Mouse (Mus musculus) cerebellum, adult 2 months (tissue): ENCODE measurements around the gene Helt.

ENCODE experiments used
- CTCF ChIP-seq: fragments of 200-500 bp; IDR thresholded peaks from 2 replicates; pipeline ENCODE4 v1.5.1; 2011; ENCODE audit warnings: low read depth, mild to moderate bottlenecking, control low read depth, low read length, moderate library complexity, borderline replicate concordance; ENCODE audit not compliant: insufficient read depth
- POLR2A ChIP-seq: fragments of 200-500 bp; IDR thresholded peaks from 2 replicates; pipeline ENCODE4 v1.6.1; 2011; ENCODE audit warnings: low read length, control low read depth, borderline replicate concordance; ENCODE audit not compliant: insufficient read depth

DNA sequence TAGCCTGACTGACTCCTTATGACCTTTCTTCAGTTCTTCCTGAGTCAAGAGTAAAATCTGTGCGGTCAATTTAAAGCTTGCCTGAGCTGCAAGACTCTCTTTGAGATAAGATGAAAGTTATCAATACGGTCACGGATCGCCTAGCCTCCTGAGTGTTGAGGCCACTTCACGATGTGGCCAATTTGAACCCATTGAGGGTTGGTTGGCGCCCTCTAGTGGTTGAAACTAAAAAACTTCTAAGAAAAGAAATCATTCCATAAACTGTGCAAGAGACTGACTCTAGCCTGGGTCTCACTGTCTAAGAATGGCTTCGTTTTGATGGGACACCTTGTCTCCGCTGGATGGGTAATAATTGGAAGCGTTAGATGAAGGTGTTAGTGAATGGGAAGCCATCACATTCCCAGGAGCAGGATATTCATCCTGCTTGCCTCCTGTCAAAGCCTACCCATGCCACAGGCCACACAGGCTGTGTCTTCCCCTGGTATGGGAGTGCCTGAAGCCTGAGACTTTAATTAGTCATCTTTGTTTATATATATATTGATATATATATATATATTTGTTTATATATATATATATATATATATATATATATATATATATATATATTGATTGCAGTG, 11.4 kb upstream of the Helt start:
- TF ChIP-seq CTCF (peak; percentile 68; the same call in 1 of the 2 replicates), POLR2A (no peak)
